Mouse (Mus musculus) left cerebral cortex, postnatal 10 days (tissue): ENCODE measurements around the gene Tgm6. TPM values are rescaled to one million over a fixed set of nuclear protein-coding genes. Genes with fewer than 3 reads are reported as not detected.

Experiments
- DNase-seq, 2 experiments: peaks; one replicate each; pipeline ENCODE4 v3.0.0; 2021 to 2022; ENCODE audit warnings: low spot score in 2 of 2, mixed read lengths in 1 of 2; ENCODE audit errors: extremely low spot score in 1 of 2
- intact Hi-C: fragments of 180-260 bp; cut with DNase I; formaldehyde crosslinking; loops from one replicate; pipeline ENCODE4 v1.15.1; 2025
- total RNA-seq, 2 experiments: library from RNA; stranded (reverse); gene quantifications; 2 replicates each; pipeline ENCODE4 v1.2.3; 2021

The Tgm6 gene
- total RNA-seq, 2 experiments from 2014 or later: 0.39 to 1.1 TPM

DNA sequence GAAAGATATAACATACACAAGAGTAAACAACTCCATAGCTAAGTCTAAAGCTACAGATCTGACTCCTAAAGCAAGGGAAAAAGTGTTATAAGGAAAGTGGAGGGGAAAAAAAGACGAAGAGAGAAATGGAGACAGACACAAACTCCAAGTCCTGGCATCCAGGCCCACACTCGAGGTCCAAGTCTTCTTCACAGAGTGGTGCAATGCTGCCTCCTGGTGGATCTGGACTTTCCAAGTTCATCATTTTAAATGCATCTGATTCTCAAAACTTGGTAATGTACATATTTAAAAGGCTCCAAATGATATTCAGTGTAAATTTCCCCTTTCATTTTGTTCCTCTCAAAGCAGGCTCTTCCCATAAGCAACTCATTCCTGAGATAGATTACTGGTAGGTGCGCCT is 55.6 kb downstream of the Tgm6 start:
- intact Hi-C loops: loop anchor here (1.0 to 5.0 kb wide), 3 partner anchors 100 to 291 kb away; no protein-coding TSS in a partner anchor
- DNase-seq: peak; percentile 62 to 74

DNA sequence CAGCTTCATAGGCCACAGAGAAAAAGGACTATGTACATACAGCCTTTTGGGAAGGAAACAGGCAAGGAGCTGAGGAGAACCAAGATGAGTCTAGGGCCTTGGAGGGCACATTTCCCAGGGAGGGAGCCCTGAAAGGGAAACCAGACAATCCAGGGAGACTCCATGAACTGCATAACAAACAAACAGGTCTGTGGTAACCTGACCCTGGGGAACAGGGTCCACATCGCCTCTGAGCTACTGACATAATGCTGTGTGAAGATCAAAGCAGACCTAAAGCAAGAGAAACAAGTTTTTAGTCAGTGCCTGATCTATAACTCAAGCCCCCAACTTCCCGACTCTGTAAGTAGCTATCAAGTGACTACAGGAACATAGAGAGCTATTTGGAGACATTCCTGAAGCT is 59.5 kb downstream of the Tgm6 start:
- intact Hi-C loops: no loop called here
- no peak for DNase-seq

DNA sequence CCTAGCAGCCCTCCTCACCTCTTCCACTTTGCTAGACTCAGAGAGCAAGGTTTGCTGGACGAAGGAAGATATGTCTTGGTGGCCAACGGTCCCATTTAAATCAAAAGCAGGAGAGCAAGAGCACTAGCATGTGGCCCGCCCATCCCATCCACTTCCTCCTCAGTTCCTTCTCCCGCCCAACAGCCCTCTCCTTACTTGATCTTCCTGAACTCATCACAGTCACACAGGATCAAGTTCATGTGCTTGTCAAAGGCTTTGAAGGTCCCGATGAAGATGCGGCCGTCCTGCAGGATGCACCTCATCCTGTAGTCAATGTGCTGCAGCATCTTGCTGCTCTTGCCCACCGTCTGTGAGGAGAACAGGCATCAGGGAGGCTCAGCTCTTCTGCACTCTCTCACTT is 64.6 kb downstream of the Tgm6 start:
- no peak for DNase-seq
- intact Hi-C loops: loop anchor here (2.0 to 5.0 kb wide), 2 partner anchors 70 to 90 kb away; no protein-coding TSS in a partner anchor

DNA sequence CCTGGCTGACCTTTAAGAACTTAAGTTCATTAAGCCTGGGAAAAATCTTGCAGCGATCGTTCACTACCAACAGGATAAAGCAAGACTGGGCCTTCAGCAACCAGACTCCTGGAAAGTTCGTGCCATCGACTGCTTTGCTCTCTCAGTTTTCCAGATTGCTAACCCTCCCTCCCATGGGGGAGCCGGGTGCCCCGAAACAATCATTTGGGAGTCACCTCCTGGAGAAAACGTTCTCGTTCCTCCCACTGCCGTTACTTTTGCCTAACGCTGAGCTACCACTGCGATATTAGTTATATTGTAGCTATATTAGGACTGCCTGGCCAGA is 66.1 kb downstream of the Tgm6 start:
- DNase-seq: no peak
- intact Hi-C loops: loop anchor here (5.0 kb wide), 1 partner anchor 89 kb away; no protein-coding TSS in a partner anchor

DNA sequence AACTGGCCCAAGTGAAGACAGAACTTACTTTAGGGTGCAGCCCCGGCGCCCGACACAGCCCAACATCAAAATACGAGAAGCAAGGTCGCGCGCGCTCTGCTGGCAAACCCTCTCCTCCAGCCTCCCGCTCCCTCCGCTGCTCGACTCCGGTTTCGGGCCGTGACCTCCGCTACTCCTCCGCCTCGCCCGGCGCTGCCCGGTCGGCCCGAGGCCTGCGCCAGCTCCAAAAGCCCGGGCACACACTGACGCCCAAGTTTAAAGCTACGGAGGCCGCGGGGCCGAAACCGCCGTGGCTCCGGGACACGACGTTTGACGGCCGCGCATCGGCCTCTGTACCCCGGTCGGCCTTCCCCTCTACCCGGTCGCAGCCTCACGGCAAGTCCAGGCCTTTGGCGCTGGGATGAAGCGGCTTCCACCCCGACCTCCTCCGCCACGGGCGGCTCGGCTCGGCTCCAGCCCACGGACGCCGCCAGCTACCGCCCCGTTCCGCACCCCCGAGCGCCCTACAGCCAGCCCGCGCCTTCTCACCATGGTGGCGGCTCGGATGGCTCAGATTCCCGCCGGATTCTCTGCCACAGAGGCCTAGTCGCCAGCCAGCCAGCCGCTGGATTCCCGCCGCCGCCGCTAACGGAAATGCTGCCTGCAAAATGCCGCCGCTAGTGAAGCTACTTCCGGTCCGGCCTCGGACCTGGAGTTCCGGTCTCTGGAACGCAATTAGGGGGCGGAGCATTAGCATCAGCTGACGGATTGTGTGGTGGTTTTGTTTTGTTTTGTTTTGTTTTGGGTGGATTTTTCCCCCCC is 66.7 kb downstream of the Tgm6 start, which contains the start of gene Snrpb:
Snrpb (minus strand) TSS at position 698 of the 801 bp plus-strand sequence.
- intact Hi-C loops: loop anchor here (5.0 kb wide), 1 partner anchor 88 kb away; no protein-coding TSS in a partner anchor
- DNase-seq: peak; percentile 90 to 95

DNA sequence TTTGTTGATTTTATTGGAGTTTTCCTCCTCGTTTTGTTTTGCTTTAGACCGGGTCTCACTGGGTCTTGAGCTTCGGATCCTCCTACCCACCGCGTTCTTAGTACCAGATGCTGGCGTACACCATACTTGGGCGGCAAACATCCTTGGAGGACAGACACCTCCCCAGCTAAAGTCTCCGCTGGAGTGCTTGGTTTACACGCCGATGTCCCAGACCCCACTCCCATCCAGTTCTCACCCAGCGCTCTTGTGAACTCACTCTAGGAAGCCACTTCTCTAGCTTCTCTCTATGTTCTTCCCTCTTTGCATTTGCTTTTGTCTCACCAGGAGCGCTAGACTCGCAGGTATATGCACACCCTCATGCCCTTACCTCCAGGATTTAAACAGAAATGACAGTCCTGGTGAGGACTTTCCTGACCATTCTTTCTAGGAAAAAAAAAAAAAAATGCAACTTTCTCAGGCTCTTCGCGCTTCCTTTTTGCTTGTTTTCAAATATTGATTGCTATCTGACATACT is 67.3 kb downstream of the Tgm6 start:
- DNase-seq: peak in 1 of 2 experiments; percentile 39
- intact Hi-C loops: loop anchor here (5.0 kb wide), 1 partner anchor 88 kb away; no protein-coding TSS in a partner anchor

DNA sequence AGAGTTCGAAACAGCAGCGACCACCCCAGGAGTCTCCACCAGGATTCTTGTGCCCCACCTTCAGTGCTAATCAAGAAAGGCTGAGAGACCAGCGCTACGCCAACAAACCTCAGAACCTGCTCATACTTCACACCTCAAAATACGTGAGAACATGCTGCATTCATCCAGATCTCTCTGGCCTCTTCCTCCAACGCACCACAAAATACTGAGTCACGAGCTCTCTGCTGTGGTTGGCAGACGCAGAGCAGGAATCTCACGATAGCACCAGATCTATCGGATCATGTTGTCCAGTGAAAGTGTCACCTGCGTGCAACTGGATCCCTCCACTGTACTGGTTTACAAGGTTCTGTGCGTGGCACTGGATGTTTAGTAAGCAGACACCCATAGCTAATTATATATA is 76.2 kb downstream of the Tgm6 start:
- no peak for DNase-seq
- intact Hi-C loops: no loop called here

DNA sequence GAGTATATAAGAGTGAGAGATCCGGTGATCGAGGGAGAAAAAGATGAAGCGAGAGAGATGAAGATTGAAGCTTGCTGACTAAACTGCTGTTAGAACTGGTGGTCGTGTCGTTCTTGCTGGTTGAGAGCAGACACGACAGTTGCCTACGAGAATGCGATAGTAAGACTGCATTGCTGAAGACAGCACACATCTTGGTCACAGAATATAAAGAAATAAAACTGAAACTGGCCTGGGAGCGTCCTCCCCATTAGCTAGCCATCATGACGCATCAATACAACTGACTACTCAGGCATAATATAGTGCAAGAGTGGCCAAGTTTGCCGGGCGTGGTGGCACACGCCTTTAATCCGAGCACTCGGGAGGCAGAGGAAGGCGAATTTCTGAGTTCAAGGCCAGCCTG is 82.7 kb downstream of the Tgm6 start, which contains the start of gene Tmc2:
Tmc2 (plus strand) TSS at position 301 of the 400 bp plus-strand sequence.
- no peak for DNase-seq
- intact Hi-C loops: no loop called here

DNA sequence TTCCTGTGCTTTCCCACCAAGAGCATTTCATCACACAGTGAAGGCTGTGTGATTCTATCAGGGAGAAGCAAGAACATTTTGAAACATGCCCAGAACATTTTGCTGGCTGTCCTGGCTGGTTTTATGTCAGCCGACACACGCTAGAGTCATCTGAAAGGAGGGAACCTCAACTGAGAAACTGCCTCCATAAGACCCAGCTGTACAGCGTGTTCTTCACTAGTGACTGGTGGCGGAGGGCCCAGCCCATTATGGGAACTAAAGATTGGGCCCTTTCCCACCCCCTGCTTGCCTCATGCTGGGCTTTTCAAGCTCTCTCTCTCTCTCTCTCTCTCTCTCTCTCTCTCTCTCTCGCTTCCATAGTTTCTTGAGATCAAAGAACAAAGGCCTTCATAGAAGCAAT is 88.7 kb downstream of the Tgm6 start:
- intact Hi-C loops: no loop called here
- no peak for DNase-seq

Other genes with a start within 250 kb of the Tgm6 start
- 1 to 10 TPM; 4.3 to 5.1 TPM for gene Tgm3, start 100.1 kb upstream of the Tgm6 start, total RNA-seq
- gene Snrpb, start 67.0 kb downstream of the Tgm6 start, total RNA-seq: 100 to 1,000 TPM; 108 to 112 TPM
- gene Tmc2, start 82.8 kb downstream of the Tgm6 start, total RNA-seq: not detected
- 100 to 1,000 TPM; 174 to 183 TPM for gene Nop56, start 162.0 kb downstream of the Tgm6 start, total RNA-seq
- gene Idh3b, start 172.1 kb downstream of the Tgm6 start, total RNA-seq: 100 to 1,000 TPM; 210 to 228 TPM
- 10 to 100 TPM; 12.2 to 13.0 TPM for gene Ebf4, start 182.8 kb downstream of the Tgm6 start, total RNA-seq